Mouse (Mus musculus) mature B cell (primary cell): ENCODE results near the gene Gse1.

Experiments
- in situ Hi-C: fragments of 300-500 bp; cut with MboI; formaldehyde crosslinking; loops from 2 replicates; pipeline ENCODE4 v1.14.3; 2019

Gse1 gene

DNA sequence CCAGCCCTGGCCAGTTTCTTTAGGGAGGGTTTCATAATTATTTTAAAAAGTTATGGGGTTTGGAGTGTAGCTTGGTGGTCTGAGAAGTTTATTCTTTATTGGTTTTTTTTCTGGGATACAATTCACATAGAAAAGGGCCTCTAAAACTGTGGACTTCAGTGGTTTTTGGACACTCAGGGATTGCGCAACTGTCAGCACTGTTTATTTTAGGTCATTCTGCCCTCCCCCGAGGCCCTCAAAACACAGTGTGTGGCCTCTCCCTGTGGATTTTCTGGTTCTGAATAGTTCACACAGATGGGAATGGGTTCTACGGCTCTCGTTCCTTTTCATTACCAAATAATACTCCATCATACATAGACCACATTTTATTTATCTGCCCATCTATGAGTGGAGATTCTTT is 15.0 kb downstream of the Gse1 start:
- in situ Hi-C loops: no loop called here

DNA sequence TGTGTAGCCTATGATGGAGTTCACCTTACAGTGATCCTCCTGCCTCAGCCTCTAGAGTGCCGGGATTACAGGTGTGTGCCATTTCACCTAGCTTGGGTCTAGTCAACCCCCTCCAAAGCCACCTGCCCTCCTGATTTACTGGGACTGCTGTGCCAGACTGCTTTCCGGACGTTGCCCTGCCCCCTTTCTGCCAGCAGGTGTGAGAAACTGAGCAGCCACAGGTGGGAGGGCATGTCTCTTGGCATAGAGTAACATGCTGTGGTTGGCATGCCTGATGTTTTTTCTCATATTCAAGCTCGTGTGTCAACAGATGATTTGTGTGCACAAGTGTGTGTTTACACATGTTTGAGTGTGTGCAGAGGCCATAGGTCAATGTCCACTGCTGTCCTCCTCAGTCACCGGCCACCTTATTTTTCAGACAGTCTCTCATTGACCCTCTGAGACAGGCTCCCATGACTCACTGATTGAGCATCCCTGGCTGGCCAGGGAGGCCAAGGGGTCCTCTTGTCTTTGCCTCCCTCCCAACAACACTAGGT is 15.7 kb downstream of the Gse1 start:
- in situ Hi-C loops: no loop called here

- in situ Hi-C loops: no loop called here
Observed at GRCm38 (mm10) chr8:120244553-120244952, 16.3 kb downstream of the Gse1 start.

- in situ Hi-C loops: no loop called here
Observed at GRCm38 (mm10) chr8:120247618-120248017, 19.4 kb downstream of the Gse1 start.

- in situ Hi-C loops: no loop called here
Observed at GRCm38 (mm10) chr8:120248031-120248430, 19.8 kb downstream of the Gse1 start.

DNA sequence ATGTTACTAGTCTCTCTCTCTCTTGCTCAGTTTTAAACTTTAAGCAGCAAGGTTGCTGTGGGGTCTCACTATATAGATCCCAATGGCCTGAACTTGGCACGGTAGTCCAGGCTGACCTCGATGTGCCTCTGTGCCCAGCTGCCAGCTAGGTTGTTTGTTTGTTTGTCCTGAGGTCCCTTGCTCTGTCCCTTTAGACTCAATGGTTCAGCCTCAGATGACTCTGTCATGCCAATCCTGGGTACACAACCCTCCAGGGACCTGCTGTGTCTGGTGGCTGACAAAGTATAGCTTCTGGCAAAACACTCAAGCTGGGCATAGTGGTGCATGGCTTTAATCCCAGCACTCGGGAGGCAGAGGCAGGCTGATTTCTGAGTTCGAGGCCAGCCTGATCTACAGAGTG is 20.2 kb downstream of the Gse1 start:
- in situ Hi-C loops: no loop called here

- in situ Hi-C loops: no loop called here
Observed at GRCm38 (mm10) chr8:120249800-120250336, 21.6 kb downstream of the Gse1 start.

GRCm38 (mm10) chr8:120250750-120251410 is 22.6 kb downstream of the Gse1 start:
- in situ Hi-C loops: no loop called here

DNA sequence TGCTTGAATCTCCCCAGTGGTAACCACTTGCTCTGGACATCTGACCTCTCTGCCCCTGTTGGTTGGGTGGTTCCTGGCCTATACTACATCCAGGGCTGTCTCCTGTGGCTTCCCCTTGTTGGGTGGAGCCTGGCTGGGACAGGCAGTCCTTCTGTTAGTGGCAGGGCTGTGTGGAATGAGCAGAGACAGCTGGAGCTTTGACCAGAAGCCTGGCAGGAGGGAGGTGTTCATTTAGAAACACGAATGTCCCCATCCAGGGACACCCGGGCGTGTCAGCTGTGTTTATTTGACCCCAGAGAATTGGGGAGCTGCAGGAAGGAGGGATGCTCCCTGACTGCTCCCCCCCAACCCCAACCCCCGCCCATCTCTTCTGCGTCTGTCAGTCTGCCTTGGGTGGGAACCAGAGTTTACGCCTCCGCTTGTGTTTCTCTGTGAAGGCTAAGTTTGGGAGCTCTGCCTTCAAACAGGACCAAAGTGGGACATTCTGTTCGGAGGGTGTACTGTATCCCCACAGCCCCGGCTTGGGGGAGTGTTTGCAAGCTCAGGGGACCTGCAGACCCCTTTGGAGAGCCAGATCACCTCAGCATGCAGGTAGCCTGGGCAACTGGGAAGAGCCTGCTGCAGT is 23.3 kb downstream of the Gse1 start:
- in situ Hi-C loops: no loop called here

GRCm38 (mm10) chr8:120253626-120254025 is 25.4 kb downstream of the Gse1 start:
- in situ Hi-C loops: no loop called here

DNA sequence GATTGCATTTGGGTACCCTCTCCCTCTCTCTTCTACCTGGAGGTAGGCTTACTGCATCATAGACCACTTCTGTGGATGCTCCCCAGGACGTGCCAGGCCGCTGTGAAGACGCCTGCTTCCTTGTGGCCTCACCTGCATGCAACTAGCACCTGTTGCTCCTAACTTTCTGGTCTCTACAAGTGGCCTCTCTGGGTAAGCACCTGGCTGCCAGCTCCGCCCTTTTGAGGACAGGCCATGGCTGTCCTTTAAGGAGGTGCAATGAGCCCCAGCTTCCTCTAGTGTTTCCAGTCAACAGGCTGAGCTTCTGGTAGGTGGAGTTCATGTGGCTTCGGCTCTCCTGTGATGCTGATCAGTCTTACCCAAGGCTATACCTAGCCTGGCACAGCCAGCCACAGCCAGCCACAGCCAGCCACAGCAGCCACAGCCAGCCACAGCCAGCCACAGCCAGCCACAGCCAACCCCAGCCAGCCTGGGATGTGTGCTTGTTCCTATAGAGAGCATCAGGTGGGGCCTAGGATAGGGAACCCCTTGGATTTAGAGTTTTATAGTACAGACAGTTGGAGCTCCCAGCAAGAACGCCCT is 27.2 kb downstream of the Gse1 start:
- in situ Hi-C loops: no loop called here

DNA sequence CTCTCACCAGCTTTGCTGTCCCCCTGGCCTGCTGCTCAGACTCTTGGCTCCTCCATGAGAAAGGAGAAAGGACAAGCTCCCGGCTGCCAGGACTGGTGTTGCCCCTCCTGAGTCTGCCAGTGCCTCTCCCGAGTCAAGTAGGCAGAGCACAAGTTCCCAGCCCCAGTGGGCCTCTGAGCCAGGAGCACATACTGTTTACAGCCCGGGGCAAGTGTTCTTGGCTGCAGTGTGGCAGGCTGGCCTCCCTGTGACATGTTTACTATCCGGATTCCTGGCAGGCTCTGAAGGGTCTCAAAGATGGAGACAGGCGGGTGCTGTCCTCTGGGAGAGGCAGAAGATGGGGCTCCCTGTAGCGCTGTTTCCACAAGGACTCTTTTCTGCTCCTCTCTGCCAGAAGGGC is 28.7 kb downstream of the Gse1 start:
- in situ Hi-C loops: no loop called here

DNA sequence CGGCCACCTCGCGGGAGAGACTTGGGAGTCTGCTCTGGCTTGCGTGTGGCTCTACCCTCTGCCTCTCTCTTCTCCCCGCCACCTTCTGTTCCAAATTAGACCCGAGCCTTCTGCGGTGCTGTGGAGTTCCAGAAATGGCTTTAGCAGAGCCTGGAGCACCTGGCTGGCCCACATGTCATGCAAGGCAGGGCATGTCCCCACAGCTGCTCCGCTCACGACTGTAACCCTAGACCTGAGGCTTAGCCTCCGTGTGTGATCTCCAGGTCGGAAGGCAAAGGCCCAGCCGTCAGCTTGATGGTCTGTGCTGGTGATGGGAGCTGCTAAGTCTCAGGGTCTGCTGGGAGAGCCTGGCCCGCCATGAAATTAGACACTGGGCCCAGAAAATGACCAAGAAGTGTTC is 30.9 kb downstream of the Gse1 start:
- in situ Hi-C loops: no loop called here

GRCm38 (mm10) chr8:120260677-120261076 is 32.4 kb downstream of the Gse1 start:
- in situ Hi-C loops: no loop called here

- in situ Hi-C loops: no loop called here
Observed at GRCm38 (mm10) chr8:120261338-120262120, 33.3 kb downstream of the Gse1 start.

- in situ Hi-C loops: no loop called here
Observed at GRCm38 (mm10) chr8:120263879-120264278, 35.6 kb downstream of the Gse1 start.

- in situ Hi-C loops: no loop called here
Observed at GRCm38 (mm10) chr8:120264388-120264943, 36.2 kb downstream of the Gse1 start.

- in situ Hi-C loops: no loop called here
Observed at GRCm38 (mm10) chr8:120264944-120265453, 36.7 kb downstream of the Gse1 start.

- in situ Hi-C loops: no loop called here
Observed at GRCm38 (mm10) chr8:120265471-120265870, 37.2 kb downstream of the Gse1 start.

- in situ Hi-C loops: no loop called here
Observed at GRCm38 (mm10) chr8:120268541-120268980, 40.3 kb downstream of the Gse1 start.

GRCm38 (mm10) chr8:120270449-120270848 is 42.2 kb downstream of the Gse1 start:
- in situ Hi-C loops: no loop called here
